Mouse (Mus musculus) kidney, adult 2 months (tissue): ENCODE data around the gene Ctbp2.

ENCODE experiments used
- CTCF ChIP-seq: fragments of 200-500 bp; conservative IDR thresholded peaks from 2 replicates; pipeline ENCODE4 v1.5.1; 2011; ENCODE audit warnings: low read depth, mild to moderate bottlenecking, control low read depth, low read length, moderate library complexity, mixed read lengths; ENCODE audit not compliant: insufficient read depth, insufficient read length
- POLR2A ChIP-seq: fragments of 200-500 bp; IDR thresholded peaks from one replicate; pipeline ENCODE4 v1.6.1; 2011; ENCODE audit warnings: low read depth, low read length, control low read depth

GRCm38 (mm10) chr7:133024694-133025093 is 99.5 kb downstream of the Ctbp2 start:
- no peak for TF ChIP-seq POLR2A
- TF ChIP-seq CTCF = no peak
